Mouse (Mus musculus) bone marrow macrophage, adult 2 months (primary cell): ENCODE measurements around the gene Filip1.

Source experiments
- CTCF ChIP-seq: IDR thresholded peaks from 2 replicates; pipeline ENCODE4 v1.5.1; 2012; ENCODE audit warnings: low read depth, mild to moderate bottlenecking, low read length, moderate library complexity
- POLR2A ChIP-seq: IDR thresholded peaks from 2 replicates; pipeline ENCODE4 v1.6.1; 2012; ENCODE audit warnings: mild to moderate bottlenecking, low read depth, low read length, borderline replicate concordance

GRCm38 (mm10) chr9:80012751-80013150 lies at the start of gene Filip1:
- no peak for TF ChIP-seq CTCF
- no peak for TF ChIP-seq POLR2A
